Mouse (Mus musculus) mesoderm, embryonic 11.5 days (tissue): ENCODE results near the gene Usp3.

Experiments
- DNase-seq: peaks from one replicate; pipeline ENCODE4 v3.0.0-alpha.2; 2012; ENCODE audit warnings: low read depth, low spot score

Usp3 gene

DNA sequence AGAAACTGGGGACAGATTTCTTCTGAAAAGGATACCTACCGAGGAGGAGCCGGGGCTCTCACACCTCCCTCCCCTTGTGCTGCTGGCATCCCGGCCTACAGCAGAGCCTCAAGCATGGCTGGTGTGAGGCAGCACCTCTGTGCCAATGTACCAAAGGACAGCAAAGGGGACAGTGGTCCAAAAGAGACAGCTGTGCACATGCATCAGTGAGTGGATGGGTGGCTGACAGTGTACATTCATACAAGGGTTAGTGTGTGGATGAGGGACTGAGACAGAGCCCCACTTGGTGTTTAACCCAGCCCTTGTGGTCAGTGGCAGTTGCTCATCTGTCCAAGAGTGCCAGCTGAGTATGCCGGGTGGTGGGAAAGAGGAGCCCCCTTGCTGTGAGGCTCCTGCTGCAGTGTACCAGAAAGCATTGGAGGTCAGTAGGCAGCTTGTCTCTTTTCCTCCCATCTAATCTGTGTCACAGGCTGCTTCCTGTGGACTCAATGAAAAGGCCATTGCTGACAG lies 84.0 kb downstream of the Usp3 start:
- no peak for DNase-seq

DNA sequence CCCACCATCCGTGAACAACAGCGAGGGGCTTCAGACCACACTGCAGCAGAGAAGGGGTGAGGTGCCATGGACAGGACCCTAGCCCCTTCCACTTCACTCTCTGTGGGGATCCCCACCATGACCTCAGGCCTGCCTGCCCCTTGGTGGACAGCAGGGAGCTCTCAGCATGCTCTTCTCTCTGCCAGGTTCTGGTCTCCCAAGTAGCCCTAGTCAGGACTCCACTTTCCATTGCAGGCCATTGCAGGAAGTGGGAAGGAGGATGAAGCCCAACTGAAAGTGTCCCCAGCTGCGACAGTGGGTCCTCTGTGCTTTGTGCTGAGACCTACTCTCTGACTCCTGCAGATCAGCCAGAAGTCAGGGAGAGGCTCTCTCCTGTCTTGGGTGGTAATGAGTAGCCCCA lies 85.3 kb downstream of the Usp3 start:
- no peak for DNase-seq

DNA sequence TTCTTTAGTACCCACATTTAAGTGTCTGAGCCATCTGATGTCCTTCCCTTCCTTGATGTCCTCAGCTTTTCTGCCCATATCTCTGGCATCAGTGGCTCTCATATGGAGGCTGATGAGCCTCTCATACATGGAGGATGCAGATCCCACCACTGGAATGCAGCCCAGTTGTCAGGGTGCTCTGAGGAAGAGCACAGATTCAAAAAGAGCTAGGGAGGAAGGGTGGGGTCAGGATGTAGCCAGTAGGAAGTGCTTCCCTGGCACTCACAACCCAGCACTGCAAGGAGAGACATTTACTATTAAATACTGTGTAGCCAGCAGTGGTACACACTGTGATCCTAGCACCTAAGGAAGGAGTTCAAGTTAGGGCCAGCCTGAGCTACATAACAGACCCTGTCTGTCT lies 86.5 kb downstream of the Usp3 start:
- no peak for DNase-seq

DNA sequence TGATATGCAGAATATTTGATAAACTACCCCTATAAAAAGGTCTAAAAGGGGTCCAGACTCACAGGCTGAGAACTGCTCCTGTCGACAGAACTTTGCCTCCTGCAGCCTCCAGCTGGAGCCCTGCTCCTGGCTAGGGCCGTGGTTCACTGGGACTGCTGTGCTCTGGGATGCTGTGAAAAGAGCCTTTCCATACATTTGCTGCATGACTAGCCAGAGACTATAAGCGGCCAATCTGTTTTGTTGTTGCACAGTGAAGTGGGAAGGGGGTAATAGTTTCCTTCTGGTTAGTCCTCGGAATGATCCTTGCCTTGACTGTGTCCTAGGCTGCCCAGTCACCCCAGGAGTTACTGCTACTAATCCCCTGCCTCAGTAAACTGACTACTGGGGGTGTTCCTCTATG lies 86.9 kb downstream of the Usp3 start:
- DNase-seq = peak; percentile 63

DNA sequence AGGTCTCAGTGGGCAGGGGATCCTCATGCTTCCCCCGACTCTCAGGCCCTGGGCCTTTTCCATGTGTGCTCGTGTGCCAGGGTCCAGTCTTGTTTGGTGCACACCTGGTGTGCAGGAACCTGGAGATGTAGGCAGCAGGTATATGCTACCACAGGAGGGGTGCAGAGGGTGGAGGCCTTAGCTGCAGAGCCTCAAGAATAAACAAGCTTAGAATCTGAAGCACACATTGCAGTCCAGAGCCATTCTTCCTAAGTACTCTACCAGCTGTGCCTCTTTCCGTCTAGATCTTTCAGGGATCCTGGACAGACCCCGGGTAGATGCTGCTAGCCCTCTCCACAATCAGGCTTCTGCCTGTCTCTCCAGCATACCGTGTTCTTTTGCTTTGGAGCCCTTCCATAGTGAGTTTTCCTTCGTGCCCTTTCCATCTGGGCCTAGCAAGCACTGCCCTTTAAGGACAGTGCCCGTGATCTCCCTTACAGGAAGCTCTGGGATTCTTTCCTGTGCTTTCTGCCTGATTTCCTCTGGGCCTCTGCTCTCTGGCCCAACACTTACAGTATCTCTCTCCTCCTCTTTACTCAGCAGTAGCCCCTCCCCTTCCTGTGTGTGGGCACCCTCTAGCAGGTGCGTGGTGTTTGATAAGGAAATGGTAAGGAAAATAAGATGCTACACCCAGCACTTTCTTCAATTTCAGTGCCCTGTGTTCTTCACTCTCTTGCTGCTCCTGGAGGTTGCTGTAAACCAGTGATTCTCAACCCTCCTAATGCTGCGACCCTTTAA lies 87.6 kb downstream of the Usp3 start:
- DNase-seq = no peak

DNA sequence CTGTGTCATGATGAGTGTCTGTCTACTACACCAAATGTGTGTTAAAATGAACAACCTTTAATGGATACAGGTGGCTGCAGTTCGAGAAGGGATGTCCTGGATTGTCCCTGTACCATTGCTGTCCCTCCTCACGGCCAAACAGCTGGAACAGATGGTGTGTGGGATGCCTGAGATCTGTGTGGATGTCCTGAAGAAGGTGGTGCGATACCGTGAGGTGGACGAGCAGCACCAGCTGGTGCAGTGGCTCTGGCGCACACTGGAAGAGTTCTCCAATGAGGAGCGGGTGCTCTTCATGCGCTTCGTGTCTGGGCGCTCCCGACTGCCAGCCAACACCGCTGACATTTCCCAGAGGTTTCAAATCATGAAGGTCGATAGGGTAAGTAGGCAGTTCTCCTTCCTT lies 88.4 kb downstream of the Usp3 start:
- no peak for DNase-seq

DNA sequence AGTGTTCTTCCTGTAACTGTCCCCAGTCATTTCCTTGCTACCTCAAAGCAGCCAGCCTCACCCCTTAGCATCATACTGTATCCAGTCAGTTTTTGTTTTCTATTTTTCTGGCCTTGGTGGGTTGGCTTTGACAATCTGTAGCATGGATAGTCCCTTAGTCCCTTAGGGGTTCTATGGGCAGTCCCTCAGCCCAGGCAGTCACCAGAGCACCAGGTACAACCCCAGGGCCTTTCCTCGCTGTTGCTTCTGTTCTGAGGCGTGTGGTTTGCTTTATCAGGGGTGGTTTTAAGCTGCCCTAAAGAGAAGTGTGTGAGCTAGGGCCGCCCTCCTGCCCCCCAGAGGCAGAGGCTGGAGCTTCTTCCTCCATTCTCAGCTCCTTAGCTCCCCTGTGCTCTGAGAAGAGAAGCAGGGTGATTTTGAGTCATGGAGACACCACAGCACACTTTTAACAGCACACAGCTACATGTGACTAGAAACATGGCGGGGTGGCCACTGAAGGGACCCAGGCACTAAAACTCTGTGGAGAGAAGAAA lies 89.0 kb downstream of the Usp3 start:
- no peak for DNase-seq

DNA sequence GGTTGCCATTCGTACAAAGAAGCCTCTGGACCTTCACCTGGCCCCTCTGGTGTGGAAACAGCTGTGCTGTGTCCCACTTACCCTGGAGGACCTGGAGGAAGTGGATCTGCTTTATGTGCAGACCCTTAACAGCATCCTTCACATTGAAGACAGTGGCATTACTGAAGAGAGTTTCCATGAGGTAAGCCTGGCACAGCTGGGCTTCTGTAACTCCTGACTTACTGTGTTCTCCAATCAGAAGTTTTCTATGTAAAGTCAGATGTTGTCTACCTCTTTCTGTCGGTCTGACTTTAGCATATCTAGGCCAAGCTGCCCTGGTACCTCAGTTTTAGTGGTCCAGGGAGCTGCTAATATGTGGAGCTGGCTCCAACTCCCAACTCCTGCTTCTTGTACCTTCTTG lies 91.7 kb downstream of the Usp3 start:
- DNase-seq = no peak

DNA sequence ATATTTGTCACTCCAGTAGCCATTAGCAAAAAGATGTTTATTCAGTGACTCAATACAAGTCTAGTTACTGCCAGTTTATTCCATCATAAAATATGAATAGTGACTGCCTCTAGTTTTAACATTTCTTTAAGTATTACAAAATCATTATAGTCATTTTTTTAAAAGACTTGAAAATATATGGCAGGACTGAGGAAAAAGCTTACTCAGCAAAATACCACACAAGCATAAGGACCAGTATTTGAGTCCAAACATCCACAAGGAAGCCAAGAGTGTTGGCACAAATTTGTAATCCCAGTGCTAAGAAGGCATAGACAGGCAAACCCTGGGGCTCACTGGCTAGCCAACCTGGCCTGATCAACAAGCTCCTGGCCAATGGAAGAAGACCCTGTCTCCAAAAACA lies 99.0 kb downstream of the Usp3 start:
- no peak for DNase-seq

DNA sequence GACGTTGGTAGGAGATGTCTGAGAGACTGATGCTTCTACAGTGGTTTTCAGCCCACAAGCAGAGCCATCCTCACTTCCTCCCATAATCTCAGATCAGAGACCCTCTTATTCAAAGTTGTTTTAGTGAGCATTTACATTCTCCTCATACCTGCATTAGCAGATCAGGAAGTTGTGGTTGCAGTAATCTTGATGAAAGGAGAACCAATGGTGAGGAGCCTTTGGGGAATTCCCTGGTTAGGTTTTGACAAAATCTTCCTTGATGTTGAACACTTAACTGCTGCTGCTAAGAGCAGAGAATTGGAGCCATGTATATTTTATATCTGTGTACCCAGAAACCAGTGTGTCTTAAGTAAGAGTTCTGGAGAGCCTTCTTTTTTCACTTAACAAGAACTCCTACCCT lies 100.6 kb downstream of the Usp3 start:
- no peak for DNase-seq

DNA sequence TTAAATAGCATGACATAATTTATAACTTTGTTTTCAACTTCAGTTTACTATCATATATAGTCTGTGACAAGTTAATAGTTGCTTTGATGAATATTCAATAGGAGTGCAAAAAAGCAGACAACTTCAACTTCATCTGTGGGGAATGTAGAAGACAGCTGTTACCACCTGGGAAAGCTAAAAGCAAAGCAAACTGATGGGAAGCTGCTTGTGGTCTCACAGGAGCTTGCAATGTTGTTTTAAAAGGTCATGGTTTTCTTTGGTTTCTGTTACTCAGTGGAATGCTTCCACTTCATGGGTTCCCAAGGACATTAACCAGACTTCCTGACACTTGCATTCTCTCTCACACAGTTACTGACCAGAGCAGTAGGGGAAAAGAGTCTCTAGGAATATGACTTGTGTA lies 104.2 kb downstream of the Usp3 start:
- no peak for DNase-seq

DNA sequence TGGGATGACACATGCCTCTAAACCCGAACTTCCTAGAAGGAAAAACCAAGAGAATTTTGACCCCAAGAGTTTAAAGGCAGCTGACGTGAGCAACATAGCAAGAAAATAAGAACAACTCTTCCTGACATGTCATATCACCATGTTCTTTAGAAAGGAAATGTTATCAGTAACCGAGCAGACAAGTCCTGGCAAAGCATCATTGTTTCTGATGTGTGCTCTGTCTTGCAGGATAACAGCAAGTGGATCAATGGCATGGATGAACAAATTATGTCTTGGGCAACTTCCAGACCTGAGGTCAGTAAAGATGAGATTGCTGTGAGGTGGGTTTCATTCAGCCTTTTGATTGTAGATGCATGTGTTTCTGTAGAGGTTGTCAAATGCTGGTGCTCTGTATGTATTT lies 109.5 kb downstream of the Usp3 start:
- DNase-seq = no peak

DNA sequence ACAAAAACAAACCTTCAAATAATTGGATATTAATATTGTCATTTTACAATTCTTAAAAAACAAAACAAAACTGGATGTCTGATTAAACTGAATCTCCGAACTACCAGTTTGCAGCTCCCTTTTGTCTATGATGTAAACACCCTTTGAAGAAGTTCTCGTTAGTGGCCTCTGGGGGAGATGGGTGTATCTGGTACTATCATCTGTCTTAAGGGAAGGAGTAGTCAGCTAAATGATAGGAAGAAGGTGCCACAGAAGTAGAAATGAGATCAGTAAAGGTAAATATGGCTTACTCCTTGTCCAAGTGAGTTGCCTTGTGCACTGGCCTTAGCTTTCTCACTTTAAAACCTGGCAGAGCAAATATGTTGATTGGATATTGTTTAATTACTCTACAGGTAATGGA lies 115.2 kb downstream of the Usp3 start:
- no peak for DNase-seq

DNA sequence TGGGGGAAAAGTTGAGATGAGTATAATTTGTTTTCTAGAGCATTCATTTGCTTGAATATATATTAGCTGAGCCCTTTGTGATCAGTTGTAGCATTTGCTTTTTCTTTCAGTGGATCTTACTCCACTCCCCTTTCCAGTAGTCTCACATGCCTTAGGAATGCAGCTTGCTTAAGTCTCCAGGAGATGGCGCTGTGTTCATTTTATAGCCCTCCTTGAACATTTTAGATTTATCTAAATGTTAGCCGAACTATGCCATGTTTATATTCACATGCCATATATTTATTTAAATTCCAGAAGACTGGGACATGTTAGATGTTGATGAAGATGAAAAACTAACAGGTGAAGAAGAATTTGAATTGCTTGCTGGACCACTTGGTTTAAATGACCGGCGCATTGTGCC lies 127.9 kb downstream of the Usp3 start:
- DNase-seq = peak; percentile 62
